Mouse (Mus musculus): ENCODE measurements around the gene Rnf114.

The Rnf114 gene

GRCm38 (mm10) chr2:167538671-167539306 lies 46.3 kb downstream of the Rnf114 start:
- DNase-seq (ENCODE audit: extremely low read depth, low read depth, low spot score), result no peak

DNA sequence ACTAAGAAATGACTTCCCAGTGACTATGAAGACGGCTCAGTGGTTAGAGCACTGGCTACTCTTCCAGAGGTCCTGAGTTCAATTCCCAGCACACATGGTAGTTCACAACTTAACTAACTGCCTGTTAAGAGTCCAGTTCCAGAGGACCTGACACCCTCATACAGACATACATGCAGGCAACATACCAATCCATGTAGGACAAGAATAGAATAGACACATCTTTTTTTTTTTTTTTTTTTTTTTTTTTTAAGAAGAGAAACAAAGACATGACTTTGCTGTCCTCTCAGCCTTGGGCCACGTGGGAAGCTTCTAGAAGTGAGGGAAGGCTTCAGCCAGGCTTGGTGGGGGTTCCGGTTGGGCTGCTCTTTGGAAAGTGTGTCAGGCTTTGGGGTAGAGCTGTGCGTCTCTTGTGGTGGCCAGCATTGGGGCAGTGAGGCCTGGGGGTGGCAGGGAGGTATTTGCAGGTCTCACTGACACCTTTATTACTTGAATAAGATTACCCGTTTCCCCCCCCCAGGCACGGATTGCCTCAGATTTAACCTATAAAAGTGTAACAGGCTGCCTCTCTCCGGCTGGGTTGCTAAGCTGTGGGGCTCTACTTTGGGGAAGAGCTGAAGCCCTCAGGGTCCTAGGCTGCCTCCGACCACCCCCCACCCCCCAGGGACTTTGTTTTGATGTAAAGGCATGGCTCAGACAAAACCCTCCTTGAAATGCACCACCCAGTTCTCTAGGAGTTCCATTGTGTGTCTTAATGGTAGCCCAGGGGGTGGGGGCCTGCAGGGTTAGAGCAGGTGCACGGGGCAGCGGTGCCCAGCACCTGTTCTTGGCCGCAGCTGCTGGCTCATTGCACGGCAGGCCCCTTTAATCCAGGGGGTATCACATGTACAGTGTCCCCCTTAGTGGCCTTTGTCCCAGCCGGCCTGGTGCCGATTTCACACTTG lies 47.4 kb downstream of the Rnf114 start:
- no peak for DNase-seq (ENCODE audit: extremely low read depth, low read depth, low spot score)

- DNase-seq (ENCODE audit: extremely low read depth, low read depth, low spot score), result no peak
Measured at GRCm38 (mm10) chr2:167540477-167541110, 48.1 kb downstream of the Rnf114 start.

- DNase-seq (ENCODE audit: extremely low read depth, low read depth, low spot score), result no peak
Measured at GRCm38 (mm10) chr2:167541324-167541723, 48.9 kb downstream of the Rnf114 start.

DNA sequence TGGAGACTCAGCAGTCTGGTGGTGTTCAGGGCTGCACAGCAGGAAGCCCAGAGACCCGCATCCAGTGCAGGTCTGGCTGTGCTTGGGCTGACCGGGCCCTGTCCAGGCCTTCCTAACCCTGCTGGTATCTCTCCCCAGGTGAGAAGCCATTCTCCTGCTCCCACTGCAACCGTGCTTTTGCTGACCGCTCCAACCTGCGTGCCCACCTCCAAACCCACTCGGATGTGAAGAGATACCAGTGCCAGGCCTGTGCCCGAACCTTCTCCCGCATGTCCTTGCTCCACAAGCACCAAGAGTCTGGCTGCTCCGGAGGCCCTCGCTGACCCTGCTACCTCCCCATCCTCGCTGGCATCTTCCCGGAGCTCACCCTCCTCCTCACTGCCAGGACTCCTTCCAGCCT lies 49.3 kb downstream of the Rnf114 start:
- DNase-seq (ENCODE audit: extremely low read depth, low read depth, low spot score), result no peak

GRCm38 (mm10) chr2:167542361-167542760 lies 49.9 kb downstream of the Rnf114 start:
- DNase-seq (ENCODE audit: extremely low read depth, low read depth, low spot score), result no peak

- DNase-seq (ENCODE audit: extremely low read depth, low read depth, low spot score), result no peak
Measured at GRCm38 (mm10) chr2:167543121-167544003, 50.9 kb downstream of the Rnf114 start.

- DNase-seq (ENCODE audit: extremely low read depth, low read depth, low spot score), result no peak
Measured at GRCm38 (mm10) chr2:167544004-167544356, 51.5 kb downstream of the Rnf114 start.

DNA sequence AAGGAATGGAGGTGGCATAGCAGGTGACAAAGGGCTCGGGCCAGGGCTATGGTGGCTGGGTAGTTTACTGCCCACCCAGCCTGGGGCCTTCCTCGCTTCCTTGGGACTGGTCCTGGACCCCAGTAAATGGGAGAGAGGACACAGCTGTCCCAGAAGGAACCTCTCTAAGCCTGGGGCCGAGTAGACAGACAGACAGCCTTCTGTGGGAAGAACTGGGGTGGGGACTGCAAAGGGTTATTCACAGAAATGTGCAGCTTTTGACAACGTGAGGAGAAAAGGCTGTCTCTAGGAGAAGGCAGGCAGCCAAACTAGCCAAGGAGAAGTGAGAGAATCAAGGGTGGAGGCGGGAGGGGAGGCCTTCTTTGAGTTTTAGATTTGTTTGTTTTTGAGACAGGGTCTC lies 52.0 kb downstream of the Rnf114 start:
- DNase-seq (ENCODE audit: extremely low read depth, low read depth, low spot score), result no peak

- DNase-seq (ENCODE audit: extremely low read depth, low read depth, low spot score), result no peak
Measured at GRCm38 (mm10) chr2:167546447-167547195, 54.2 kb downstream of the Rnf114 start.

DNA sequence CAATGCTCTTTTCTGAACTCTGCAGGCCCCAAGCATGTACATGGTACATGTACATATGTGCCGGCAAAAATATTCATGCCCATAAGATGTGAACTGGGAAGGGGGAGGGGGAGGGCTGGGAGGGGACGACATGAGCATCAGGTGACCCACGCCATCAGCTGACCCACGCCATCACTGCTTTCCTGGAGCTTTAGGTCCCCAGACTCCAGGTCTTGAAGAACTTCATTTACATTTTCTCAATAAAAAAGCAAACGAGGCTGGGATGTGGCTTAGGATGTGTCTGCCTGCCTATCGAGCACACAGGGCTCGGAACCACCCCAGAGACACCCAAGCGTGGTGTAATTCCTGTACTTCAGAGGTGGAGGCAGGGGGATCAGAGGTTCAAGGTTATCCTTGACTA lies 55.0 kb downstream of the Rnf114 start:
- no peak for DNase-seq (ENCODE audit: extremely low read depth, low read depth, low spot score)

- DNase-seq (ENCODE audit: extremely low read depth, low read depth, low spot score), result no peak
Measured at GRCm38 (mm10) chr2:167548961-167549360, 56.5 kb downstream of the Rnf114 start.

GRCm38 (mm10) chr2:167550341-167550854 lies 58.0 kb downstream of the Rnf114 start:
- no peak for DNase-seq (ENCODE audit: extremely low read depth, low read depth, low spot score)

- no peak for DNase-seq (ENCODE audit: extremely low read depth, low read depth, low spot score)
Measured at GRCm38 (mm10) chr2:167551342-167551920, 59.0 kb downstream of the Rnf114 start.

GRCm38 (mm10) chr2:167552292-167552691 lies 59.8 kb downstream of the Rnf114 start:
- no peak for DNase-seq (ENCODE audit: extremely low read depth, low read depth, low spot score)

DNA sequence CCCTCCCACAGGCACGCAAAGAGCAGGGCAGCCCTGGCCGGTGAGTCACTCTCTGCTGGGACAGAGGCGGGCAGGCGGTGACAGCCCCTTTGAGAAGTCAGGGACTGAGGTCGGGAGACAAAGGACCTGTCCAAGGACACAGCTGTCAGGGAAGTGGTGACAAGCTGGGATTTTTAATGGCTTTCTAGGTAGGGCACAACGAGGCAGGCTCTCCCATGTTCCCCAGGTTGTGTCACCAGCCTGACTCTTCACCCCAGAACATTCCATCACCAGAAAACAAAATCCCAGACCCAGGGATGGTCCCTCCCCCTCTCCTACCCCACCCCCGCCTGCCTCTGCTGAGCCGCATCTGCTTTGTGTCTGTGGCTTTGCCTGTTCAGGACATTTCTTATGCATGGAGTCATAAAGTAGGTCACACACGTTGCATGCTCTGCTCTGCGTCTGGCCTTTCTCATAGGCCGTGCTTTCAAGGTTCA lies 60.5 kb downstream of the Rnf114 start:
- DNase-seq (ENCODE audit: extremely low read depth, low read depth, low spot score), result no peak

DNA sequence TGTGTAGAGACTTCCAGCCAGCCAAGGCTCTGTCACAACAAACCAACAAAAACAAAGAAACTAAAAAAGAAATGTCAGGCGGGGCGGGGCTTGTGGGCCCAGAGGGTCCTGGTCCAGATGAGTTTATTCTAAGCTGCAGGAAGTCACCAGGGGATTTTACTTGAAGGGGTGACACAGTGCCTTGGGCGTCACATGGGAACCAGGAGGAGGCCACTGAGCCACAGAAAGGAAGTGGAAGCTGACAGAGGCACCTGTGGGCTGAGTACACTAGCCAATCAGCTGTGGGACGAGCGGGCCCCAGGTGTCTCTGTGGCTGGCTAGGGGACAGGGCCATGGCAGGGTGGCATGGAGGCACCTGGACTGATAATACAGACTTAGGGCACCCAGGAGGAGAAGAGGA lies 63.3 kb downstream of the Rnf114 start:
- DNase-seq (ENCODE audit: extremely low read depth, low read depth, low spot score), result no peak

GRCm38 (mm10) chr2:167559413-167559812 lies 67.0 kb downstream of the Rnf114 start:
- no peak for DNase-seq (ENCODE audit: extremely low read depth, low read depth, low spot score)

DNA sequence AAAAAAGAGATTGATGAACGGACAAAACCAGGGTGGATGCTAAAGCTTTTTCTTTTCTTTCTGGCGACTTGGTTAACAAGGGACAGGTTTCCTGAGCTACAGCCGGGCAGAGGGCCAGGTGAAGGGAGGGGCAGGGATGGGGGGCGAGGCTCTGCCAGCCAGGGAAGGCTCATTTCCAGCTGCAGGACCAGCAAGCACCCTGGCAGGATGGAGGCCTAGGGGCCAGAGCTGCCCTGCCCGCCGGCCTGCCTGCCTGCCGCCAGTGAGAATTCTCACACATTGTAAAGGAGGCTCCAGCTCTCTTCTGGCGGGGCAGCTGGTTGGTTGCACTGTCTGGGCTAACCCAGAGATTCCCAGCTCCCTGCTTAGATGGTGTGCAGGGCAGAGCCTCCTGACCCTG lies 69.7 kb downstream of the Rnf114 start:
- DNase-seq (ENCODE audit: extremely low read depth, low read depth, low spot score), result no peak

All from fat pad, adult 2 months (tissue).